Mouse (Mus musculus) cortical plate, adult 2 months (tissue): Measurements from ENCODE around the gene Ints14. TPM values are rescaled to one million over a fixed set of nuclear protein-coding genes. Genes with fewer than 3 reads are reported as not detected.
"Not testable (repeated sequence)": the region's sequence is repeated elsewhere in the genome, so short reads cannot be mapped to it uniquely, and the experiment has no call there.

ENCODE experiments used
- H3K27ac ChIP-seq: fragments of 200-500 bp; 2 replicates; pipeline ENCODE4 v1.5.1; 2012; ENCODE audit warnings: low read length, control low read depth, inconsistent platforms; ENCODE audit not compliant: insufficient read depth
- H3K4me1 ChIP-seq: fragments of 200-500 bp; 2 replicates; pipeline ENCODE4 v1.6.1; 2011; ENCODE audit warnings: low read length; ENCODE audit not compliant: control insufficient read depth, insufficient read depth
- H3K4me3 ChIP-seq: fragments of 200-500 bp; 2 replicates; pipeline ENCODE4 v1.5.1; 2011; ENCODE audit warnings: mild to moderate bottlenecking, low read length, control low read depth; ENCODE audit not compliant: insufficient read depth
- CTCF ChIP-seq: fragments of 200-500 bp; IDR thresholded peaks from 2 replicates; pipeline ENCODE4 v1.5.1; 2011; ENCODE audit warnings: mild to moderate bottlenecking, control low read depth, low read length; ENCODE audit not compliant: insufficient read depth; ENCODE audit errors: extremely low read depth
- POLR2A ChIP-seq: fragments of 200-500 bp; IDR thresholded peaks from 2 replicates; pipeline ENCODE4 v1.6.1; 2011; ENCODE audit warnings: mild to moderate bottlenecking, low read length, control low read depth; ENCODE audit not compliant: insufficient read depth; ENCODE audit errors: extremely low read depth
- polyA plus RNA-seq: library from polyadenylated mRNA; depleted of rRNA; stranded (reverse); fragments of >200 nt; gene quantifications from 2 replicates; pipeline ENCODE4 v1.2.3, GENCODE M21; 2012

The Ints14 gene
- polyA plus RNA-seq, 1 experiment: 18.6 TPM

DNA sequence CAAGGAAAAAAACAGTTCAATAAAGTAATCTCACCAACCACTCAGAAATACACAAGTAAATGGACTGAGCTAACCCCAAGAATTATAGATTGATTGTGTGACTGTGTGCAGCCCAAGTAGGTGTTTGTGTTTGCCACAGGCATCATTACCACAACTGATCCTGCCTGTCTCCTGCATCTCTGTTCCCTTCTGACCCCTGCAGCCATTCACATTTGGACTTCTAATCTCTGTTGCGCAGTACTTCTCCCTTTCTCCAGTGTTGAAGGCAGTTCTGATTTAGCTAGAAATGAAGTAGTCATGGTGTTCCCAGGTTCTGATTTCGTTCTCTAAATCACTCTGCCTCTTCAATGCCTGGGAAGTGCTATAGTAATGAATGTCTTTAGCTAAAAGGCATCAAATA lies 26.9 kb downstream of the Ints14 start:
- TF ChIP-seq CTCF (no peak), POLR2A (no peak)
- Histone ChIP-seq H3K4me3 (no peak overlapping the region), H3K4me1 (peaks cover 2% of the 10 kb centered on the region; the same call in 1 of the 2 replicates), H3K27ac (no peak overlapping the region)

DNA sequence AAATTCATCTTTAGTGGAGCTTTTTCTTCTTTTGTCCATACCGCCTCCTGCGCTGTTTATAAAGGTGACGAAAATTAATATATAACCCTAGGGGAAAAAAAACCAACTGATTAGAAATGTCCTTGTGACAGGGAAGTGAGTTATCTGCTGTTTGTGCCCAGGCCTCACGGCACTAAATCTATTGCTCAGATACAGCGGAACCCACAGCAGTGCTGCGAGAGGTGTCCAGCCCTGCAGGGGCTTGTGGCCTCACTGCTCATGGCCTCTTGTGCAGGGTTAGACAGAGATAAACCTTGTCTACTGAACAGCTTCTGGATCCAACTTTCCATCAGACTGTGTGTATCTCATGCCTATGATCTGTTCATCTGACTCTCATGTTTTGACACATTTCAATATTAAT lies 27.7 kb downstream of the Ints14 start:
- TF ChIP-seq POLR2A: no peak
- no peak for TF ChIP-seq CTCF
- H3K4me3 ChIP-seq: no peak overlapping the region
- no peak overlapping the region for H3K27ac ChIP-seq
- H3K4me1 ChIP-seq: peaks cover 2% of the 10 kb centered on the region; the same call in 1 of the 2 replicates

DNA sequence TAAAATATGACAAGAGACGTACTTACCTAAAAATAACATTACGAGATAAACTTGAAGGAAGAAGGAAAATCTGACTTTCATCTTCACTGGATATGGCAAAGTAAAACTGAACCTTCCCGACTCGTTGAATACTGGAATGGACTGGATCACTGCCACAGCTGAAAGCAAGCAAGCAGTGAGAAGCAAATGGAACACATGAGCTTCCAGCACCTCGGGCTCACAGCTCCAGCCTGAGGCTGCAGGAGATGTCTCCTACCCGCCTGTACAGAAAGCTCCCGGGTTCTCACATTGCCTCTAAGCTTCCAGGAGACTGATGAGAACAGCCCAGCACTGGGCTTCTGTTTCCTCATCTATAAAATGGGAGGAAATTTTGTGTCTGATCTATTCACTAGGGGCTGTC lies 29.6 kb downstream of the Ints14 start:
- Histone ChIP-seq H3K27ac (no peak overlapping the region), H3K4me3 (no peak overlapping the region), H3K4me1 (peaks cover 2% of the 10 kb centered on the region; the same call in 1 of the 2 replicates)
- TF ChIP-seq CTCF: no peak
- TF ChIP-seq POLR2A: no peak

DNA sequence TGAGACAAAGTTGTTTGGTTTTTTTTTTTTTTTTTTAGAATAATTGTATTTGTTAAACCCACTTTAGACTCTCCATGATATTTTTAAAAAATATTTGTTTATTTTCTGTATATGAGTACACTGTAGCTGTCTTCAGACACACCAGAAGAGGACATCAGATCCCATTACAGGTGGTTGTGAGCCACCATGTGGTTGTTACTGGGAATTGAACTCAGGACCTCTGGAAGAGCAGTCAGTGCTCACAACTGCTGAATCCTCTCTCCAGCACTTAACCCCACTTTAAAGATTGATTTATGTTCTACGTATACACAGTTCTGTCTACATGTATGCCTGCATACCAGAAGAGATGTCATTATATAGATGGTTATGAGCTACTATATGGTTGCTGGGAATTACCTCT lies 34.8 kb downstream of the Ints14 start:
- H3K4me3 ChIP-seq, H3K4me1 ChIP-seq, H3K27ac ChIP-seq: not testable (repeated sequence)

DNA sequence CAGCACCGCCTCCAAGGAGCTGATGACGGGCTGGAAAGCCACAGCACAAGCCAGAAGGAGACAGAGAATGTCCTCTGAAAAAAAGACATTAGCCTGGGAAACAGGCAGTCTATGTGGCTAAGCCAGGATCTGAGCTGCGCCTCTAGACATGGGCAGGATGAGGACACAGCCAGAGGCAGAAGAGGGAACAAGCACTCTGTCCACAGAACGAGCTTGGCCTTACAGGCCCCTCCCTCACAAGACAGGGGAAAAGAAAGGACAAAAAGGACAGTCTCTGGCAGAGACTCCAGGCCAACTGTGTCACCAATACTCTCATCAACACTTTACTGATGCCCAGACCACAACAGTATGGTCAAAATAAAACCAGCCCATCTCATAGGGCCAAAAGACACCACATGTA lies 40.8 kb downstream of the Ints14 start:
- Histone ChIP-seq H3K27ac (no peak overlapping the region), H3K4me3 (no peak overlapping the region), H3K4me1 (peaks cover under 1% of the 10 kb centered on the region; the same call in 1 of the 2 replicates)
- TF ChIP-seq CTCF: no peak
- no peak for TF ChIP-seq POLR2A

DNA sequence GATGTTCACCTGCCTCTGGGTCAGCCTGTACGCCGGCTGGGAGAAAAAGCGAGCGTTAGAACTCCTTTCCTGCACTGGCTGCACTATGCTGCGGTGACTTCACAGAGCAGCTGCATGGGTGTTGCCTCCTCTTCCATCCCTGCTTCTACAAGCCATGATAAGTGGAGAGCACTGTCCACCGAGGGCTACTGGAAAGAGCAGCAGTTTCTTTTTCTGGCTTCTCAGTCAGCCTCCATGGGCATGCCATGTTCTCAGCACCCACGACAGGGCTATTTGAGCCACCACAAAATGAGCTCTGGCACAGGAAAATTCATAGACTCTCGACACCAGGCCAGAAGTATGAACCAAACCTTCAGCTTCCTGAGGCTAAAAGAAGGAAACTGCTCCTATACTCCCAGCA lies 45.0 kb downstream of the Ints14 start:
- no peak for TF ChIP-seq POLR2A
- no peak for TF ChIP-seq CTCF
- Histone ChIP-seq H3K4me1 (peaks cover 2% of the 10 kb centered on the region; the same call in 1 of the 2 replicates), H3K4me3 (no peak overlapping the region), H3K27ac (no peak overlapping the region)

DNA sequence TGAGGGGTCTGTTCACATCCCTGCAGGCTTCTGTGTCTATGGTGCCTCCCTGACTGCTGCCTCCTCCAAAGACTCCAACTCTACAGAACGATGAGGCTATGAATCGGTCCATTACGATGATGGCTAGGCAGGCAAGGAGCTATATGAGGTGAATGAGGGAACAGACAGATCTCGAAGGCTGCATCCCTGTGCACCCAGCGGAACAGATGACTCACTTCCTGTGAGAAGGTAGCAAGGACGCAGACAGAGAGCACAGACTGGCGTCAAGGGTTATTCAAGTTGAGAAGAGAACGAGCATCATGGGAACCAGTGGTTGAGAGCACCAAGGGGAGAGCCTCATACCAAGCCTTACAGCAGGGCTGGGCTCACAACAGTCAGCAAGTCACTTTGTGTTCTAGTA lies 49.9 kb downstream of the Ints14 start:
- Histone ChIP-seq H3K4me1 (peaks cover 7% of the 10 kb centered on the region), H3K27ac (no peak overlapping the region), H3K4me3 (no peak overlapping the region)
- TF ChIP-seq POLR2A (no peak), CTCF (no peak)

DNA sequence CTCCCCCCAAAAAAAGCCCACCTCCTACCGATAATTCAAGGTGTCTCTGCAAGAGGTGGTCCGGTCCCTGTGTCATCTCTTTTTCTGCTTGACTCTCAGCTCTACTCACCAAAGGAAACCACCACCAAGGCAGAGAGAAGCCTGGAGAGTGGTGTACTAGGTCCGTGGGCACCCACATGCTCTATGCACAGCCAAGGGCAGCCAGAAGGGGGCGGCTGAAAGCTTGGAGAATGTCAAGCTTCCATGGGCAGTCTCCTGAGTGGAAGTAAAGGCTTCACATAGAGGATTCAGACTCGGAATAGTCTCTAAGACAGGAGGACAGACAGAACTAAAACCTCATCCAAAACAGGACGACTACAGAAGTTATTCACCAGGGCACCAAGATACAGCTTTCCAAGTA lies 50.6 kb downstream of the Ints14 start:
- no peak overlapping the region for H3K4me3 ChIP-seq
- H3K4me1 ChIP-seq: peaks cover 11% of the 10 kb centered on the region
- peak; percentile 24; the same call in 1 of the 2 replicates for TF ChIP-seq CTCF
- TF ChIP-seq POLR2A: no peak
- H3K27ac ChIP-seq: no peak overlapping the region

DNA sequence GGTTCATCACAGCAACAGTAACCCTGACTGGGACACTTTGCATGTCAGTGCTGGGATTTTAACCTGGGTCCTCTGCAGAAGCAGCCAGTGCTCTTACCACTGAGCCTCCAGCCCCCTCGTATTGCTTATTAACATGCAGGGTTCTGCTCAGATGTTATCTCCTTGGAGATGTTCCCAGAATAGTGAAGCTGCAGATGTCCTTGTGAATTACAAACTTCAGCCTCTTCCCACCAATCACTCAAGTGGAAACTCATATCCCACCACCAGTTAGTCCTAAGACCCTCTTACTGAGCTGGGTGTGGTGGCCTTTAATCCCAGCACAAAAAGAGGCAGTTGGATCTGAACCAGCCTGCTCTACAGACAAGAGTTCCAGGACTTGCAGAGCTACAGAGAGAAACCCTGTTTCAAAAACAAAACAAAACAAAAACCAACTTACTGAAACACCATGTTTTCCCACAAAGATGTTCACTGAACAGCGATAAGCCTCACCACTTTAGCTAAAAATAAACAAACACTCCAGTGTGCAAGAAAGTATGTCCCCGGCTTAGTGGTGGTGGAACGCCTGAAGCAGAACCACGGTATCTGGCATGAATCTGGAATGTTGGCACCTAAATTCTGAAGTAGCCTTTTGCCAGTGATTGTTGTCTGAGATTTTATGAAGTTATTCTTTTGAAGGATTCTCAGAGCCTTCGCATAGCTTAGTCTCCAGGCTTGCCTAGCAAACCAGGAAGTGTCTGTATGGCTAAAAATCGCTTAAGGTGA lies 54.9 kb downstream of the Ints14 start:
- Histone ChIP-seq H3K4me1 (peaks cover 21% of the 10 kb centered on the region), H3K27ac (peak overlapping the region; percentile 82; the same call in 1 of the 2 replicates), H3K4me3 (no peak overlapping the region)
- TF ChIP-seq POLR2A (no peak), CTCF (no peak)

DNA sequence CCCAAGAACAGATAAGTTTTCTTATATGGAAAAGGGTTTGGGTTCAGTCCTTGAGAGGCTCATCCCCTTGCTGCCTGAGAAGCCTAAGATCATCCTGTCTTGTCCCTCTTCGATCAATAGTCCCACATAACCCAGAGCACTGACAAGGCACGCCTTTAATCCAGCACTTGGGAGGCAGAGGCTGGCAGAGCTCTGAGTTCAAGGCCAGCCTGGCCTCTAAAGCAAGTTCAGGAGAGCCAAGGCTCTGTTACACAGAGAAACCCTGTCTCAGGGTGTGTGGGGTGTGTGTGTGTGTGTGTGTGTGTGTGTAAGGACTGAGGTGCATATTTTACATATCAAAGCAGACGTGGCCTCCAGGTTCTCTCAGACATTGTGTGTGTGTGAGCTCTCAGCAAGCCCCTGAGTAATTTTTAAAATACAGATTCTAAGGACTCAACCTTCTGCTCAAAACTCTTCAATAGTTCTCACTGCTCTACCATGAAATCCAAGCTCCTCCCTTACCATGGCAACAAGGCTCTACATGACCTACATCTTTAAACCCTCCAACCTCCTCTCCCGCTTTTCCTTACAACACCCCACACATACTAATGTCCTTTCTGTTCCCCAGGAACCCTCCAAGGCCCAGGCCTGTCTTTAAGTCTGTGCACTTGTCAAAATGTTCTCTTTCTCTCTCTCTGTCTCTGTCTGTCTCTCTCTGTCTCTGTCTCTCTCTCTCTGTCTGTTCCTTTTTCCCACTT lies 55.7 kb downstream of the Ints14 start:
- peaks cover 21% of the 10 kb centered on the region for H3K4me1 ChIP-seq

More for the DNA sequence above, 55.7 kb downstream of the Ints14 start:
- Histone ChIP-seq H3K4me3 (no peak overlapping the region), H3K27ac (peak overlapping the region; percentile 82)
- TF ChIP-seq CTCF (no peak), POLR2A (no peak)
